In the genomic region with DNA sequence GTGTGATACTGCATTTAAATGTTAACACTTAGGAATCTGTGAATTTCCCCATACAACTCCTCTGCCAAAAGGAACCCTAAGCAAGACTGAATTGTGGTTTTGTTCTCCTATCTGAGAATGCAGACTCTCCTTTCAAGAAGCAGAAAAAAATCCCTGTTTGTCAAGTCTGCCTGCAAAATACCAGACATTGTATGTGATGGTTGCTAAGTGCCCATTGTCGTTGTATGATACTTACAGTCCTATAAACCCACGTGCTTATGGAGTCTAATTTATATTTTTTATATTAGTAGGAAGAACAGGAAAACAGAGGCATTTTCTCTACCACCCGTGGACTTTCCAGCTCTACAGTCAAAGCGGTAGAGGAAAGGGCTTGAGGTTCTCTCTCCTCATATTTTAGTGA, we compare ENCODE assay signal across 20 mouse cellular contexts.
DNase-seq lines count a peak whose midpoint lies in the region; ATAC-seq and TF ChIP-seq lines count a peak whose summit lies in the region.
"Had no signal": no experiment of that assay in that cellular context is flagged by ENCODE, and none has a peak within 500 bp of the region (broad histone marks: within the 10 kb centered on the region; RNA-seq: fewer than 3 reads in every experiment).

No protein-coding gene starts in this region.

- no peak for TF ChIP-seq CTCF in hindbrain, postnatal 0 days (IDR thresholded peaks at IDR 0.05; ENCODE audit: low read depth)
- no peak for TF ChIP-seq CTCF in brain, embryonic 14.5 days (IDR thresholded peaks at IDR 0.05; ENCODE audit: borderline replicate concordance, extremely low read depth, insufficient read depth, insufficient read length)

- WGBS in forebrain, embryonic 14.5 days: 59% methylated on average over 4 of the region's 4 CpGs
- WGBS in forebrain, embryonic 16.5 days: 50% methylated on average over 4 of the region's 4 CpGs
- 67% methylated on average over 4 of the region's 4 CpGs for WGBS in hindbrain, embryonic 12.5 days
- 39% methylated on average over 4 of the region's 4 CpGs for WGBS in hindbrain, postnatal 0 days
- WGBS in hindbrain, embryonic 14.5 days: 48% methylated on average over 4 of the region's 4 CpGs
- WGBS in hindbrain, embryonic 10.5 days: 64% methylated on average over 4 of the region's 4 CpGs

- no peaks in the 10 kb centered on the region for H3K27me3 ChIP-seq in forebrain, embryonic 14.5 days (replicated peaks; ENCODE audit: control insufficient read depth, insufficient read depth, low read length)
- no peaks in the 10 kb centered on the region for H3K27me3 ChIP-seq in forebrain, embryonic 16.5 days (replicated peaks; ENCODE audit: control insufficient read depth, insufficient read depth, low read length)
- H3K27me3 ChIP-seq in hindbrain, embryonic 12.5 days: no peaks in the 10 kb centered on the region
- H3K27me3 ChIP-seq in hindbrain, postnatal 0 days (ENCODE audit: insufficient read depth, low read length): no peaks in the 10 kb centered on the region
- no peaks in the 10 kb centered on the region for H3K27me3 ChIP-seq in hindbrain, embryonic 14.5 days (ENCODE audit: control insufficient read depth, insufficient read depth, low read length)
- no peaks in the 10 kb centered on the region for H3K27me3 ChIP-seq in hindbrain, embryonic 10.5 days (ENCODE audit: insufficient read depth, poor library complexity, severe bottlenecking)
- H3K27me3 ChIP-seq: embryonic facial prominence, embryonic 12.5 days; forebrain, embryonic 13.5 days had no signal

- H3K4me3 ChIP-seq in forebrain, embryonic 14.5 days (ENCODE audit: low read depth, low read length): no peak overlapping the region
- no peak overlapping the region for H3K4me3 ChIP-seq in forebrain, embryonic 16.5 days (replicated peaks; ENCODE audit: low read length)
- no peak overlapping the region for H3K4me3 ChIP-seq in hindbrain, embryonic 12.5 days
- no peak overlapping the region for H3K4me3 ChIP-seq in hindbrain, postnatal 0 days (ENCODE audit: low read length)
- H3K4me3 ChIP-seq in hindbrain, embryonic 14.5 days (replicated peaks; ENCODE audit: low read length): no peak overlapping the region
- no peak overlapping the region for H3K4me3 ChIP-seq in hindbrain, embryonic 10.5 days
- H3K4me3 ChIP-seq: embryonic facial prominence, embryonic 10.5 days; embryonic facial prominence, embryonic 12.5 days; forebrain, embryonic 13.5 days had no signal

- no peak overlapping the region for H3K9ac ChIP-seq in forebrain, embryonic 14.5 days (ENCODE audit: low read length)
- no peak overlapping the region for H3K9ac ChIP-seq in forebrain, embryonic 16.5 days (replicated peaks; ENCODE audit: low read depth, low read length)
- no peak overlapping the region for H3K9ac ChIP-seq in hindbrain, embryonic 12.5 days
- H3K9ac ChIP-seq in hindbrain, postnatal 0 days (replicated peaks; ENCODE audit: low read length): no peak overlapping the region
- no peak overlapping the region for H3K9ac ChIP-seq in hindbrain, embryonic 14.5 days
- H3K9ac ChIP-seq: embryonic facial prominence, embryonic 12.5 days; forebrain, embryonic 13.5 days; forebrain, postnatal 0 days had no signal

- no peaks in the 10 kb centered on the region for H3K4me1 ChIP-seq in forebrain, embryonic 14.5 days (ENCODE audit: control insufficient read depth, insufficient read depth, low read length)
- no peaks in the 10 kb centered on the region for H3K4me1 ChIP-seq in forebrain, embryonic 16.5 days (replicated peaks; ENCODE audit: control insufficient read depth, insufficient read depth, low read length)
- no peaks in the 10 kb centered on the region for H3K4me1 ChIP-seq in hindbrain, embryonic 12.5 days
- no peaks in the 10 kb centered on the region for H3K4me1 ChIP-seq in hindbrain, postnatal 0 days (ENCODE audit: insufficient read depth, low read length)
- no peaks in the 10 kb centered on the region for H3K4me1 ChIP-seq in hindbrain, embryonic 14.5 days (replicated peaks; ENCODE audit: control insufficient read depth, insufficient read depth, low read length)
- H3K4me1 ChIP-seq in hindbrain, embryonic 10.5 days (replicated peaks): no peaks in the 10 kb centered on the region
- H3K4me1 ChIP-seq: embryonic facial prominence, embryonic 10.5 days; embryonic facial prominence, embryonic 12.5 days; forebrain, embryonic 13.5 days had no signal

- no peak overlapping the region for H3K4me2 ChIP-seq in forebrain, embryonic 14.5 days (ENCODE audit: low read length)
- H3K4me2 ChIP-seq in forebrain, embryonic 16.5 days (ENCODE audit: low read length): no peak overlapping the region
- no peak overlapping the region for H3K4me2 ChIP-seq in hindbrain, embryonic 12.5 days (replicated peaks)
- H3K4me2 ChIP-seq in hindbrain, postnatal 0 days (ENCODE audit: low read depth, low read length): no peak overlapping the region
- H3K4me2 ChIP-seq in hindbrain, embryonic 14.5 days (replicated peaks): no peak overlapping the region
- H3K4me2 ChIP-seq: embryonic facial prominence, embryonic 12.5 days; forebrain, embryonic 13.5 days had no signal

- no peak for ATAC-seq in forebrain, embryonic 14.5 days
- ATAC-seq in forebrain, embryonic 16.5 days: no peak
- ATAC-seq in hindbrain, embryonic 12.5 days (ENCODE audit: low FRiP score): peak; percentile 54; the same call in 1 of the 2 replicates
- no peak for ATAC-seq in hindbrain, postnatal 0 days
- peak; percentile 51; the same call in 1 of the 2 replicates for ATAC-seq in hindbrain, embryonic 14.5 days (ENCODE audit: low FRiP score)
- ATAC-seq: forebrain, embryonic 13.5 days; forebrain, postnatal 0 days had no signal

- no peak overlapping the region for H3K27ac ChIP-seq in forebrain, embryonic 14.5 days (ENCODE audit: low read depth, low read length)
- H3K27ac ChIP-seq in forebrain, embryonic 16.5 days (ENCODE audit: low read length): no peak overlapping the region
- no peak overlapping the region for H3K27ac ChIP-seq in hindbrain, embryonic 12.5 days
- no peak overlapping the region for H3K27ac ChIP-seq in hindbrain, postnatal 0 days
- H3K27ac ChIP-seq in hindbrain, embryonic 14.5 days: no peak overlapping the region
- no peak overlapping the region for H3K27ac ChIP-seq in hindbrain, embryonic 10.5 days
- H3K27ac ChIP-seq: embryonic facial prominence, embryonic 10.5 days; embryonic facial prominence, embryonic 12.5 days; forebrain, embryonic 13.5 days had no signal

- no peaks in the 10 kb centered on the region for H3K36me3 ChIP-seq in forebrain, embryonic 14.5 days (ENCODE audit: control insufficient read depth, insufficient read depth, low read length)
- no peaks in the 10 kb centered on the region for H3K36me3 ChIP-seq in forebrain, embryonic 16.5 days (ENCODE audit: control insufficient read depth, insufficient read depth)
- no peaks in the 10 kb centered on the region for H3K36me3 ChIP-seq in hindbrain, embryonic 12.5 days
- H3K36me3 ChIP-seq in hindbrain, postnatal 0 days (ENCODE audit: insufficient read depth, low read length): no peaks in the 10 kb centered on the region
- no peaks in the 10 kb centered on the region for H3K36me3 ChIP-seq in hindbrain, embryonic 14.5 days (replicated peaks; ENCODE audit: control insufficient read depth, insufficient read depth)
- no peaks in the 10 kb centered on the region for H3K36me3 ChIP-seq in hindbrain, embryonic 10.5 days
- H3K36me3 ChIP-seq: embryonic facial prominence, embryonic 10.5 days; embryonic facial prominence, embryonic 12.5 days had no signal

- TF ChIP-seq POLR2A in brain, embryonic 14.5 days (IDR thresholded peaks at IDR 0.05; ENCODE audit: borderline replicate concordance, extremely low read depth, insufficient read depth, insufficient read length, poor library complexity, severe bottlenecking): no peak

- H3K9me3 ChIP-seq in forebrain, embryonic 14.5 days (replicated peaks; ENCODE audit: control insufficient read depth, low read length): no peaks in the 10 kb centered on the region
- no peaks in the 10 kb centered on the region for H3K9me3 ChIP-seq in forebrain, embryonic 16.5 days (ENCODE audit: control insufficient read depth, low read length)
- no peaks in the 10 kb centered on the region for H3K9me3 ChIP-seq in hindbrain, embryonic 12.5 days (replicated peaks)
- no peaks in the 10 kb centered on the region for H3K9me3 ChIP-seq in hindbrain, postnatal 0 days (ENCODE audit: low read length)
- no peaks in the 10 kb centered on the region for H3K9me3 ChIP-seq in hindbrain, embryonic 14.5 days (ENCODE audit: control insufficient read depth, low read length)
- no peaks in the 10 kb centered on the region for H3K9me3 ChIP-seq in hindbrain, embryonic 10.5 days
- H3K9me3 ChIP-seq: embryonic facial prominence, embryonic 10.5 days; embryonic facial prominence, embryonic 12.5 days; forebrain, embryonic 13.5 days had no signal

- DNase-seq in forebrain, embryonic 14.5 days (ENCODE audit: low spot score): peak; percentile 14
- no peak for DNase-seq in hindbrain, postnatal 0 days (ENCODE audit: low spot score)
- no peak for DNase-seq in hindbrain, embryonic 14.5 days (ENCODE audit: low spot score)
- no peak for DNase-seq in hindbrain, embryonic 10.5 days (ENCODE audit: low spot score)
- DNase-seq in brain, embryonic 14.5 days (ENCODE audit: low read depth): peak; percentile 31
- no peak for DNase-seq in spleen, postnatal 14 days (ENCODE audit: low spot score in 2 of 2)
- DNase-seq: adrenal gland, adult 2 months; adrenal gland, postnatal 10 days; adrenal gland, postnatal 25 days; cerebellum, adult 11-12 months; cerebellum, adult 2 months; cerebellum, adult 9-10 months; cerebellum, postnatal 10 days; cerebellum, postnatal 25 days; forebrain, postnatal 0 days had no signal

Comparison
In these comparisons a context has a peak if more than half of its experiments do, and no peak if none do; other contexts are left out.
1. ATAC-seq: peak in hindbrain, embryonic 12.5 days (single experiment) and hindbrain, embryonic 14.5 days (single experiment); none in forebrain, embryonic 14.5 days (single experiment), forebrain, embryonic 16.5 days (single experiment) and hindbrain, postnatal 0 days (single experiment).
2. DNase-seq: peak in forebrain, embryonic 14.5 days (single experiment) and brain, embryonic 14.5 days (single experiment); none in hindbrain, postnatal 0 days (single experiment), hindbrain, embryonic 14.5 days (single experiment), hindbrain, embryonic 10.5 days (single experiment) and spleen, postnatal 14 days (0 of 2).